Mouse (Mus musculus) frontal cortex, postnatal 14 days (tissue): Measurements from ENCODE around the gene Loxl3.

Source experiments
- DNase-seq, 2 experiments: peaks; one replicate each; pipeline ENCODE4 v3.0.0; 2022; ENCODE audit warnings: low spot score in 2 of 2

Loxl3 gene

DNA sequence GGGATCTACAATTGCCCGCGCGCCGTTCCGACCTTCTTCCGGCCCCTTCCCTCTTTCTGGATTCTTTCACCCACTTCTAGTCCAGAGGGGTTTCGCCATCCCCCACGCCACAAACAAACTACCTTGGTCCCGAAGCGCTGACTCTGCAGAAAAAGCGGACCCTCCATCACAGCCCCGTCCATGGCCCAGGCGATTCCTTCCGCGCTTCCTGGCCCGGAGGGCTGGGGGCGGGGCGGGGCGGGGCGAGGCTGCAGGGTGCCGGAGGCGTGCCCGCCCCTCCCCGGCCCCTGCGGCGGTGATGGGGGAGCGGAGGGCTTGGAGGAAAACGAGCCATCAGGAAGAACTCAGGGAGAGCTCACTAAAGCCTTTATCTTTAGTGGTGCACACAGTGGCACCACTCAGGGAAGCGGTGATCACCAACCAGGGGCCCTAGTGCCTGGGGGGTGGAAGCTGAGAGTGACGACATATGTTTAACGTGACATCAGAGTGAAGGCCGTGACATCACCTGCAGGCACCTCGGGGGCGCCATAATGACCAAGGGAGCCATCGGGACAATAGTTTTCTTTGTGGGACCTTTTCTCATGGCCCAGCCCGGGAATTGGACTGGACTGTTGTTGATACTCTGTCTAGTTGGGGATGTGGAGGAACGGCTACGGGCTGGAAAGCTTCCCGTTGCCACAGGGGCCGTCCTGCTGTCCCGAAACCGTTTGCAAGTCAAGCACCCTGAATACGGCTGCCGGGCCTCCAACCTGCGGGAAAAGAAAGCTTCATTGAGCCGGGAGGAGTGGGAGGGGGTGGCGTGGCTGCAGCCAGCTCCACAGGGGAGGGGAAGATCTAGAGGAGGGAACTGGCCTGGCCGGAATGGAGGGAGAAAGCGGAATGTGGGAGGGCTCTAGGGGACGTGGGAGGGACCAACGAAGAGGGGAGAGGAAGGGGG, at the start of gene Loxl3, which contains the start of gene Dok1:
TSS of gene Loxl3 (plus strand) at position 925 of the 937 bp plus-strand sequence.
TSS of gene Dok1 (minus strand) at position 223 of the 937 bp plus-strand sequence.
- no peak for DNase-seq

DNA sequence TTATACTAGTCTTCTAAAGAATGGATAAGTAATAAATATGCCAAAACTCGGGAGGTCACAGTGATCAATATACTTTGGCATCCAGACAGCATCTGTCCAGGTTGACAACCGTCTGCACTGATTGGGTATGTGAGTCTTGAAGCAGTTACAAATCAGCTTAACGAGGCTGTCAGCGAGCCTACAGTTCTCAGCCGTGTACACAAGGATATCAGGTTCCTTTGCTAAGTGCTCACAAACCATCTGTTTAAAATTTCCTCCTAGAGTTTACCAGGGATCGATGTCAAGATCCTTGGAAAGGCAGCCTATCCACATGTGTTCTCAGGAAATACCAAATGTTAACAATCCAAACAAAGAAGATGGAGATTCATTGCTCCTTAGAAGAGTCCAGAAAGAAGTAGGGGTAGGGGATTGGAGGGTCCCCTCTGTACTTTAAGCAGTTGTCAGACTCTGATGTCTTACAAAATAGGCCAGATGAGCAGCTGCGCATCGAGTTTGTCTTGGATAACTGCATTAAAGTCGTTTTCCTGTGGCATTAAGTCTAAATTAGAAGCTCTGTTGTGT, 46.5 kb upstream of the Loxl3 start:
- DNase-seq = no peak

DNA sequence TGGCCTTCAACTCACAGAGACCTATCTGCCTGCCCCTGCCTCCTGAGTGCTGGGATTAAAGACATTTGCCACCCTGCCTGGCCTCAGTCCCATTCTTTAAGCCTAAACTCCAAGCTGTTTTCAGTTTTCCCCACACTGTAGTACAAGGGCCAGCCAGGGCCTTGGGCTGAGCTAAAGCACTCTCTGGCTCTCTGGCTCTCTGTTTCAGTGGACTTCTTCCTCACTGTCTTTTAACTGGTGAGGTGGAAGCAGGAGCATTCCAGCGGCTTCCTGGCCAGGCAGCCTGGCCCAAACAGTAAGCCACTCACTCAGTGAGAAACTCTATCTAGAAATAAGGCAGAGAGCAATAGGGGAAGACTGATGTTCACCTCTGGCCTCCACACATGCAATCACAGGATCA, 40.3 kb upstream of the Loxl3 start:
- no peak for DNase-seq

DNA sequence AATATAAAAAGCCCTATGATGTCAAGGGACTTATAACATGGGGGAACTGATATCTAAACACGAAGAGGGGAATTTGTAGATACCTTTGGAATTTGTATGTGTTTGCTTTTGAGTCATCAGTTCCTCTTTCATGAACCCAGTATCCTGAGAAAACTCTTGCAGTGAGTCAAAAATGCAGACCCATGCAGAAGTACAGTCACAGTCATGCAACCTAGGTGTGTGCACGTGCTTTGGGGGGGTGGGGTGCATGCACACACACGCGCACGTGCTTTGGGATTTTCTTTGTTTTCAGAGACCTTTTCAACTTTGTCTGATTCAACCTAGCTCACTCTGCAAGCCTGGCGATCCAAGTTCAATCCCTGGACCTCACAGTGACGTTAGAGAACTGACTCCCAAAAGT, 39.6 kb upstream of the Loxl3 start:
- DNase-seq = no peak

DNA sequence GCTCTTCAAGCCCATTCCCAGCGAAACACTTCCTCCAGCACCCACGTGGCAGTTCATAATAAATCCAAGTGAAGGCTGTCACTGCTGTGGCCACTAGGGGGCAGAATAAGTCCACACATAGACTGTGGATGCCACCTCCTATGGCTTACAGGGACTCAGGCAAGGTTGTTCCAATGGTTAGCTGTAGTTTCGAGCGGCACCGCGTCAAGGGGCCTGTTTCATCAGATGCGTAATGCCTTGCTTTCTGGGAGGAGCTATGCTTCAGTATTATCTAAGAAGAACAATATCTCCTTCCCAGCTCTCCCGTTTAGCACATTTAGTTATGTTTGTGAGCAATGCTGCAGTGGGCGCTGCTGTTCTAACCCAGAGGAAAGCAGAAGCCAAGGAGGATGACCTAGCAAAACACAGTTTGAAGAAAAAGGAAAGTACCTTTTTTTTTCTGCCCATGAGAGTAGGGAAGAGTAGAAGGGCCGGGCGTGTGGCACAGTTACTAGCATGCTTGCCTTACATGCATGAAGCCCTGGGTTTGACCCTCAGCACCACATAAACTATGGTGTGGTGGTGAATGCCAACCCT, 37.1 kb upstream of the Loxl3 start:
- DNase-seq = peak; percentile 88 to 92

DNA sequence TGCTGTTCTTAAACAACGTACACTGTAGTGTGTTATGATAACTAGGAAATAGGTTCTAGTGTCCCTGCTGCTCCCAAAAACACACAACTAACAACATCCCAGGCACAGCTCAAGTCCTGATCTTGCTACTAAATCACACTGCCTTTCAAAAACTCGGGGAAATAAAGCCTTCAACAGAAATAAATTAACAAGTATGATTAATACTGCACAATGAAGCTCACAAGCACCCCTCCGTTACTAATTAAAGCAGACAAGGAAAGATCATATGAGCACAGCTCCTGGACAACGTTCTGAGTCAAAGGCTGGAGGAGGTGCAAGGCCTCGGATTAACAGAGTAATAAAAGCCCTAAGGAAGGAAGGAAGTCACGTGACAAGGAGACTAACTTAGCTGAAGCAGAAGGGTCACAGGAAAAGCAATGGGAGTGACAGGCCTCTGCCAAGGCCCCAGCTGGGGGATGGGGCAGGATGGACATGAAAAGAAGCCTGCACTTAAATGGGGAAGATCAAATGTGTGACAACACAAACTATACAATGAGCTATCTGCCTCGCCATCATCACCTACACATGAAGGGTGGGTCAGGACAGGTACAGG, 36.4 kb upstream of the Loxl3 start:
- DNase-seq = peak in 1 of 2 experiments; percentile 30

DNA sequence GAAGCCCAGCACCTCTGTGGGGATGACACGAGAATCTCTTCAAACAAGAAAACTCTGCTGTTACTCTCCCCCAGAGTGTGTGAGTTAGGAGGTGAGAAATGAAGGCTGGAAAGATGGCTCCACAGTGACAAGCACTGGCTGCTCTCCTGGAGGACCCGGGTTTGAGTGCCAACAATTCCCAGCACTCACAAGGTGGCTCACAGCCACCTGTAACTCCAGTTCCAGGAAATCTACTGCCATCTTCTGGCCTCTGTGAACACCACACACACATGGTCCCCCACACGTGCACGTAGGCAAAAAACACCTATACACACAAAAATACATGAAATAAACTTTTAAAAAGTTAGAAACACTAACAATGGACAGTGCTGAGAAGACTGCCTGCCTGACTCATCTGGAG, 35.6 kb upstream of the Loxl3 start:
- DNase-seq = no peak

DNA sequence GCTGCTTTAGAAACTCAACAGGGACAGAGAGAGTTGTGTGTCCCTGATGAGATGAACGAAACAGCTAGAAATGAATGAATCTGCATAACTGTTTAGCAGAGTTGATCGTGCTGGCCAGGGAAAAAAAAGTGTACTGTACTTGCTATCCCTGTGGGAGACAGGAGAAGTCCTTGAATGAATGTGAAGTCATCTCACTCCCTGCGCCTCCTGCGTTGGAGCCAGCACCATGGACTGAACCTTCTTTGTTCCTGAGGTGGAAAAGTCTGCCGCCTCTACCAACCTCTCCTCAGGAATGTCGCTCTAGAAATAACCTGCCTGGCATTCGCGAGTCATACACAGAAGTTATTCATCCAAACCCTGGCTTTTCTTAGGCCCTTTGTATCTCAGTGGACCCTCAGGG, 34.0 kb upstream of the Loxl3 start:
- DNase-seq = no peak

DNA sequence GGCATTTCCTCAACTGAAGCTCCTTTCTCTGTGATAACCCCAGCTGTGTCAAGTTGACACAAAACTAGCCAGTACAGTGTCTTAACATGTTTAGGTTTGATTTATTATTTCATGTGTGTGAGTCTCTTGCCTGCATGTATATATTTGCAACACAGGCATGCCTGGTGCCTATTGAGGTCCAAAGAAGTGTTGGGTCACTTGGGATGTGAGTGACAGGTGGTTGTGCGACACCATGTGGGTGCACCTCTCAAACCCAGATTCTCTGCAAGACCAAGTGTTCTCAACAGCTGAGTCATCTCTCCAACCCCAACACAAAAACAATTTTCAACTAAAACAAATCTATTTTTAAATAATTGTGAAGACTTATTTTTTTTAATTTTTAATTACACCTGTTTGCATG, 30.9 kb upstream of the Loxl3 start:
- no peak for DNase-seq

DNA sequence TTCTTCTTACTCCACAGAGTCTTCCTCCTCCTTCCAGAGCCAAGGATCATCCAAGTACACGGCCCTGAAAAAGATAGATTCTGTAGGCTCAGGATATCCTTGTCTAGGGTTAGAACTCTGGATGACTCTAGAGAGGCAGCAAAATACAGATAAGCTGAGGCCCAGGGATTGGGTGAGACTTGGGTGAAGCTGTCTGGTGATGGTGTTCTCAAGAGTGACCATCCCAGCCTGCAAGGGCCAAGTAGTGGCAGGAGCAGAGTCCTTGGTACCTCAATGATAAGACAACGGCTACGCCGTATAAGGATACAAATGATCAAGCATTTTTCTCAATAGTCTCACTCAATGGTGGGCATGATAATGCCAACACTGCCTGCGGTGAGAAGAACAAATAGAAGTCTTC, 30.1 kb upstream of the Loxl3 start:
- DNase-seq = no peak

DNA sequence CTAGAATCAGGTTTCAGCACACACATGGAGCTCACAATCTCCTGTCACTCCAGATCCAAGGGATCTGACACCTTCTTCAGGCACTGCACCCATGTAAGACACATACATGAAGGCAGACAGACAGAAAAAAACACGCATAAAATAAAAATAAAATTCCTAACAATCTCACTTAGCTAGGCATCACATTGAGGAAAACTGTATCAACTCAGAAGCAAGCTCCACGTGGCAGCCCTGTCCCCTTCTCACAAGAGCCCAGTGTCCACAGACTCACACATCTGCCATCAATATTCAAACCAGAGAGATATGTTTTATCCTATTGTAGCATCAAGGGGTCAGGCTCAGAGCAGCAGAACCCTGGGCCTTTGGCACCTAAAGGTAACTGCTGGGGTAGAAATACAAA, 29.7 kb upstream of the Loxl3 start:
- no peak for DNase-seq

DNA sequence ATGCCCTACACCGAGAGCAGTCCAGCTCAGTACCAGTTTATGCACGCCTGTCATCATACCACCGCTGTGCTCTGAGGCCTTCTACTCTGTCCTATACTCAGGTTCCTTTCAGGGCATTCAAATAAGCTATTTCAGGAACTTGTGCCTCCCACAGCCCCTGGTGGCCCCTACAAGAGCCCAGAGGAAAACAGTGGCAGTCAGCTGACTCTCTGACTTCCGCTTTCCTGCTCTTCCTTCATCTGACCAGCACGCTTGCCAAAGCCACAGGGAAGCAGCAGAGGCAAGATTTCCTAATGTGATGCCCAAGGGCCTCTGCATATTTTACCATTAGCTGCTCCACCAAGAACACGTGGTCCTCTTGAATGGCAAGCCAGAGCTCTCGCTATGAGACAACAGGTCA, 29.1 kb upstream of the Loxl3 start:
- no peak for DNase-seq

DNA sequence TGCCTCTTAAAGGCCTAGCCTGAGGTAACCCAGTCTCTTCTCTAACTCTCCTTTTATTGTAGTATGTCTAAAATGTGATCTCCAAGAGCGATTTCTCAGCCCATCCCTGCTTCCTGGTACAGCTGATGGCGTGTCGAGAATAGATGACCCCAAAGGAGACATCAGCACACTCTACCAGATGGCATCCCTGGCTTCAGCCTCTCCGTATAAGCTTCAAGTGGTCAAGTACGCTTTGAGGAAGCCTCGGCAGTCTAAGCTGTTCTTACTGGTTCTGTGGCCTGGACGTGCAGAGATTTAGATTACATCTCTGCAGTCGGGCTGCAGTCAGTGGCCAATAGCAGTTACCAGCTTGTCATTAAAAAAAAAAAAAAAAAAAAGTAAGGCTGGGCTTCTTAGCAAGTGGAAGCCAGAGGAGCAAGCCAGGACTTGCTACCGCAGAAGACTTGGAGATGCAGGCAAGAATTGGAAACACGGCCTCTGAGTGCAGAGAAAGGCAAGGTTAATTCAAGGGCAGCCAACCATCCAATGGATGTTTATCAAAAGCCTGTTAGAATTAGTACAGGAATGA, 28.4 kb upstream of the Loxl3 start:
- DNase-seq = no peak

DNA sequence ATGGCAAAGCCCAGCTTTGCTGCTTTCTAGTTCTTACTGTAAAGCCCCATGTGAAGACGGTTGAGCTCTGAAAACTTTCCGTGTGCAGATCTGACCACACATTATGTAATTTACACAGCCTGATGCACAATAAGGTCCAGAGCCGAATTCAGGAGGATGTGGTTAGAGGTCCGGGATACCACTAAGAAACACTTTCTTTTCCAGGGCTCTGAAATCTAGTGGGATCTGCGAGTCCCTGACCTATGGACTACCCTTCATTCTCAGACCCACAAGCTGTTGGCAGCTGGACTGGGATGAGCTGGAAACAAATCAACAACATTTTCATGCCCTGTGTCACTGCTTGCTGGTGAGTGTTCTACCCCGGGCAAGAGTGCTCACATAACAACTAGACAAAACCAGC, 27.9 kb upstream of the Loxl3 start:
- no peak for DNase-seq

DNA sequence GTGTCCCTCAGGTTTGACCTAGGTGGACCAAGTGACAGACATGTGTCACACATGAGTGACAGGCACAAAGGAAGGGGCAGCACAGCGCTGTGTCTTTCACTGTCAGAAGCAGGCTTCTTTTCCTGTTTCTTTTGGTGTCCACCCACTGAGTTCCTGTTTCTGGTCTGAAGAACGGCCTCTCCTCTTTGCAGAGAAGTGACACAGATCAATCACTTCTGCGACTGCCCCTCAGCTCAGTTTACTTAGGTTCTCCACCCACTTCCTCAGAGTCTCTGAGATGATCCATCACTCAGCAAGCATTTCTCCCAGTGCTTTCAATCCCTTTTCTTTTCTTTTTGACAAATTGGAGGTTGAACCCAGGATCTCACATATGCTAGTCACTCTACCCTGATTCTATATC, 25.3 kb upstream of the Loxl3 start:
- DNase-seq = no peak

DNA sequence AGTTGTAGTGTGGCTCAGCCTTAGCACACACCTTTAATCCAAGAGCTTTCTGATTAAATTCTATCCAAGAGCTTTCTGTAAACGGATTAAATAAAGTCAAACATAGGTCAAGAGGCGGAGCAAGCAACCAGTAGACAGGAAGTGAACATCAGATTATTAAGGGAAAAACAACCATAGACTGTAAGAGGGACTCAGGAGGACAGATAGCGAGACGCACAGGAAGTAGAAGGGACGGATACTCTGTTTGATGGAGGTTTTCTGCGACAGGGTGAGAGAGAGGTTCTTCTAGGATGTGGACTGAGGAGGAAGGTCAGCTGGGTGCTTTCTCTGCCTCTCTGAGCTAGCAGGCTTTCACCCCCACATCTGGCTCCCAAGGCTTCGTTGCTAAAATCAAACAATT, 24.0 kb upstream of the Loxl3 start:
- DNase-seq = no peak

DNA sequence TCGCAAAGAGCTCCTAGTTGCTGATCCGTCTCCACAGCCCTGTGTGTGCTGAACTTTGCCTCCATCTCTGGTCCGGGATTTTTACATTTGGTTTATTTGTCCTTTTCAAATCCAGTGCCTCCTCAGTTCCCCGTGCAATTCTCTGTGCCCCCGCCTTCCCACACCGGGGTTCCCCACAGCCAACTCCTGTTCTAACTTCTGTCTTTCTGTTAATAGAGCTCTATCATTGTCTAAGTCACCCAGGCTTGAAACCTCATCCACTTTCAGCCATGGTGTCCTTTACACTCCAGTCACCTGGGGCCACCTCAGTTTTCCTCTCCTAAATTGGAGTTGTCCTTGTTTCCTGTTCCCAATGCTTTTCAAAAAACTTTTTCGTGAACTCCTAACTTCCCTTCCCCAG, 22.7 kb upstream of the Loxl3 start:
- no peak for DNase-seq

DNA sequence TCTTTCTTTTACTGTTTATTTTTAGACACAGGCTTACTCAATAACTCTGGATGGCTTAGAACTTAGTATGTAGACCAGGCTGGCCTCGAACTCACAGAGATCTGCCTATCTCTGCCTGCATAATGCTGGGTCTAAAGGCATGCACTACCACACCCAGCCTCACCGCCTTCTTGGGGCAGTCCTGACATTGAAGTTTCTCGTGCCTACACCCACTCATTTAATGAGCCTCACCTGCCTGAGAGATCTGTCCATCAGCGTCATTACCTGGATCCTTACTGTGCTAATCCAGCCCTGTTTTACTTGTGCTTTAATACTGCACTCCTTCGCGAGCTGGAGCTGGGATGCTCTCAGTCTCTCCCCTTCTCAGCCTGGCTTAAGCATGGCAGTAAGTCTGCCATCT, 22.2 kb upstream of the Loxl3 start:
- DNase-seq = no peak

DNA sequence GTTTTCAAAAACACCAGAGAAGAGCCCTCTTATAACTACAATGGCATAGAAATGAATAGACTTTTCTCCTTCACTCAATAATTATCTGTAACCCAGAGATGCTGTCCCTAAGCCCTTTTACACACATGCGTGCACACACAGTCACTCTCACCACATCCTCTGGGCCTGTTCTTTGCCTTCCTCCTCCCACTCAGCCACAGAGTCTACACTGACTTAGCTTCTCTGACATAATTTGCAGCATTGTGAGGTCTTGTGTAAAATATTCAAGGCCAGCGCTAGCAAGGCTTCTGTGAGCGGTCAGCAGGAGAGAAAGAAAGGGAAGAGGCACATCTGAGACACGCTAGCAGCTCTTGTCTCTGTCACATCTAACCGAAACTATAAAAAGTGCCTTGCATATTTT, 20.5 kb upstream of the Loxl3 start:
- no peak for DNase-seq

DNA sequence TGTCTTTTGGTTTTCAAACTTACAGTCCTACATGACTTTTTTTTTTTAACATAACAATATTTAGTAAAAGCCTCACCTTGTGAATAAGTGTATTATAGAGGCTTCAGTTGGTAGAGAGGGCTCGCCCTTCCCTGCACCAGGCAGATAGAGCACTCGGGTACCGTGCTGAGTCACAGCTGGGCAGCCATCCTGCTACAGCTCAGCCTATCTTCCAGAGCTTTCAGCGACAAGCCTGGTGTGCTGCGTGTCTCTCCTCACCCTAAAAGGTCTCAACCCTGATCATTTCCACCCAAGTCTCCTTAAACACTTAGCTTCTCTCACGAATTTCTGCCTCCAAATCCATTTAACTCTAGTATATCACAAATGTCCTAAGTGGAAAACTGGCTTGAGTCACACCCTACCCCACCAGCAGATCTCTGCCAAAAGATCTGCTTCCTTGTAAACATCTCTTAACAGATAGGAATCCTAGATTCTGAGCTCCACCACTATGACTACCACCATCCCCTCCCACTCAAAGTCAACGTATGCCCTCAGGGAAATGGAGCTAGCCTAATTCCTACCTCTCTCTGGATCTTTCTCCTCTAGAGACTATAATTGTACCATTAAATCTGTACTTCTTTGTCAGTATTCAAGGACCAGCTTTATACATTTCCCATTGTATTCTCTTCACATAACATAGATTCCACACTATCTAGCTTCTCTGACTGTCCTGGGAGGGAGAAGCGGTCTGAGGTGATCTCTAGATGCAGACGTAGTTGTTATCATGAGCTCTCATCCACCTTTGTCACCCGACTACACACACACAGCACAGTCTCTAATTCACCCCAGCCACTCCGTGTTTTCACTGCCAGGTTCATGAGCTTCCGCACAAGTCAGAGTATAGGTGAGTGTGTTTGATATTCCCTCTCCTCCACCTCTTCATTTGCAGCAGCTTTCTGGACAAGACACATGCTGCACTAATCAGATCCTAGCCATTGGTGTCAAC, 19.2 kb upstream of the Loxl3 start:
- DNase-seq = no peak

DNA sequence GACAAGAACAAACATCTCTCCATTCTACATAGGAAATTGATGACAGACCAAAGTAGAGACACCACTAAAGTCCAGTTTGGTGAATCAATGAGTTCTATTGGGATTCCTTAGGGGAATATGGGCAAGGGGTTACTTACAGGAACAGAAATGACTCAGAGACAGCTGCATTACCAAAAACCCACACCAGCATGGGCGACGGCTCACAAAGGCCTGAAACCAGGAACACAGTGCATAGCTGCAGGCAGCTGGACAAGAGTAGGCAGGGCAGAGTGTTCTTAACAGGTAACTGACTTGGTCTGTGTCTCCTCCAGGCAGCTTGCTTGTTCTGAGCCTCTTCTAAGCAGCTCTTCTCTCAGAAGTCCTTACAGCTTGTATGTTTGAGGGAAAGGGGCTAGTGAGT, 18.2 kb upstream of the Loxl3 start:
- DNase-seq = no peak
